Mouse (Mus musculus): ENCODE measurements around the gene Tspan10. TPM values are rescaled to one million over a fixed set of nuclear protein-coding genes. Genes with fewer than 3 reads are reported as not detected.
"Not testable (repeated sequence)": the region's sequence is repeated elsewhere in the genome, so short reads cannot be mapped to it uniquely, and the experiment has no call there.

The Tspan10 gene
- polyA plus RNA-seq (2016; fragmentation: Nextera tagmentation; extraction: Ambion mirVana): not detected in 2 replicates

- no peak for ATAC-seq (ENCODE audit: low FRiP score)
- no peaks in the 10 kb centered on the region for H3K27me3 ChIP-seq
- H3K4me2 ChIP-seq (replicated peaks): no peak within 1 kb of the TSS
- no peaks in the 10 kb centered on the region for H3K9me3 ChIP-seq (replicated peaks)
- H3K27ac ChIP-seq: no peak within 1 kb of the TSS
- no peaks in the 10 kb centered on the region for H3K36me3 ChIP-seq
- WGBS: 95% methylated on average over 3 of the region's 3 CpGs
- H3K9ac ChIP-seq: no peak within 1 kb of the TSS; the same call in 1 of the 2 replicates
- H3K4me3 ChIP-seq: no peak within 1 kb of the TSS
- H3K4me1 ChIP-seq: no peaks in the 10 kb centered on the region
These were observed at the start of gene Tspan10 for GRCm38 (mm10) chr11:120442344-120442743. Tspan10 (plus strand) TSS chr11:120442644.

GRCm38 (mm10) chr11:120395661-120396060, 46.8 kb upstream of the Tspan10 start:
- no peaks in the 10 kb centered on the region for H3K9me3 ChIP-seq (replicated peaks)
- no peaks in the 10 kb centered on the region for H3K27me3 ChIP-seq
- H3K4me3 ChIP-seq: no peak overlapping the region
- no peak for ATAC-seq (ENCODE audit: low FRiP score)
- 87% methylated on average over 4 of the region's 4 CpGs for WGBS
- no peak overlapping the region for H3K4me2 ChIP-seq (replicated peaks)
- H3K27ac ChIP-seq: no peak overlapping the region
- no peaks in the 10 kb centered on the region for H3K4me1 ChIP-seq
- H3K9ac ChIP-seq: no peak overlapping the region
- H3K36me3 ChIP-seq: peaks cover 61% of the 10 kb centered on the region

- Histone ChIP-seq H3K27me3 (no peaks in the 10 kb centered on the region), H3K27ac (no peak overlapping the region), H3K4me1 (no peaks in the 10 kb centered on the region), H3K36me3 (peaks cover 72% of the 10 kb centered on the region), H3K4me3 (no peak overlapping the region), H3K9ac (no peak overlapping the region), H3K9me3 (replicated peaks) (no peaks in the 10 kb centered on the region), H3K4me2 (replicated peaks) (no peak overlapping the region)
- no peak for ATAC-seq (ENCODE audit: low FRiP score)
- 73% methylated on average over 2 of the region's 2 CpGs for WGBS
These were observed 44.8 kb upstream of the Tspan10 start for GRCm38 (mm10) chr11:120397602-120398001.

GRCm38 (mm10) chr11:120399319-120399718, 43.1 kb upstream of the Tspan10 start:
- WGBS: 96% methylated on average over 2 of the region's 2 CpGs
- H3K36me3 ChIP-seq: peaks cover 73% of the 10 kb centered on the region
- H3K4me3 ChIP-seq: no peak overlapping the region
- no peak overlapping the region for H3K9ac ChIP-seq
- H3K4me1 ChIP-seq: no peaks in the 10 kb centered on the region
- H3K4me2 ChIP-seq (replicated peaks): no peak overlapping the region
- H3K9me3 ChIP-seq (replicated peaks): no peaks in the 10 kb centered on the region
- H3K27ac ChIP-seq: no peak overlapping the region
- ATAC-seq (ENCODE audit: low FRiP score): no peak
- H3K27me3 ChIP-seq: no peaks in the 10 kb centered on the region

GRCm38 (mm10) chr11:120404814-120405213, 37.6 kb upstream of the Tspan10 start:
- H3K27ac ChIP-seq: no peak overlapping the region
- no peak for ATAC-seq (ENCODE audit: low FRiP score)
- no peak overlapping the region for H3K9ac ChIP-seq
- H3K4me2 ChIP-seq (replicated peaks): no peak overlapping the region
- peaks cover 96% of the 10 kb centered on the region for H3K36me3 ChIP-seq
- no peaks in the 10 kb centered on the region for H3K9me3 ChIP-seq (replicated peaks)
- H3K4me3 ChIP-seq: no peak overlapping the region
- no peaks in the 10 kb centered on the region for H3K27me3 ChIP-seq
- WGBS: 100% methylated on average over 1 of the region's 1 CpGs
- no peaks in the 10 kb centered on the region for H3K4me1 ChIP-seq

GRCm38 (mm10) chr11:120405867-120406266, 36.6 kb upstream of the Tspan10 start:
- peaks cover 96% of the 10 kb centered on the region for H3K36me3 ChIP-seq
- no peaks in the 10 kb centered on the region for H3K4me1 ChIP-seq
- H3K4me2 ChIP-seq (replicated peaks): no peak overlapping the region
- H3K27ac ChIP-seq: no peak overlapping the region
- no peaks in the 10 kb centered on the region for H3K9me3 ChIP-seq (replicated peaks)
- 96% methylated on average over 3 of the region's 3 CpGs for WGBS
- no peak for ATAC-seq (ENCODE audit: low FRiP score)
- H3K9ac ChIP-seq: no peak overlapping the region
- no peak overlapping the region for H3K4me3 ChIP-seq
- H3K27me3 ChIP-seq: no peaks in the 10 kb centered on the region

- Histone ChIP-seq H3K27ac (no peak overlapping the region), H3K36me3 (peaks cover 96% of the 10 kb centered on the region), H3K4me2 (replicated peaks) (no peak overlapping the region), H3K9me3 (replicated peaks) (no peaks in the 10 kb centered on the region), H3K4me3 (no peak overlapping the region), H3K4me1 (no peaks in the 10 kb centered on the region), H3K9ac (no peak overlapping the region), H3K27me3 (no peaks in the 10 kb centered on the region)
- 88% methylated on average over 1 of the region's 1 CpGs for WGBS
- no peak for ATAC-seq (ENCODE audit: low FRiP score)
These were observed 36.0 kb upstream of the Tspan10 start for GRCm38 (mm10) chr11:120406445-120406844.

- not testable (repeated sequence) for H3K9me3 ChIP-seq (replicated peaks); H3K4me1 ChIP-seq; ATAC-seq (ENCODE audit: low FRiP score); H3K9ac ChIP-seq; H3K4me2 ChIP-seq (replicated peaks); H3K4me3 ChIP-seq; H3K27ac ChIP-seq; H3K27me3 ChIP-seq
- WGBS: 97% methylated on average over 7 of the region's 10 CpGs
- peaks cover 92% of the 10 kb centered on the region for H3K36me3 ChIP-seq
These were observed 28.8 kb upstream of the Tspan10 start for GRCm38 (mm10) chr11:120413621-120414020.

- no peak for ATAC-seq (ENCODE audit: low FRiP score)
- Histone ChIP-seq H3K9ac (no peak overlapping the region), H3K4me2 (replicated peaks) (no peak overlapping the region), H3K27ac (no peak overlapping the region), H3K27me3 (no peaks in the 10 kb centered on the region), H3K4me1 (no peaks in the 10 kb centered on the region), H3K36me3 (peaks cover 90% of the 10 kb centered on the region), H3K9me3 (replicated peaks) (no peaks in the 10 kb centered on the region), H3K4me3 (no peak overlapping the region)
- 97% methylated on average over 7 of the region's 7 CpGs for WGBS
These were observed 24.6 kb upstream of the Tspan10 start for GRCm38 (mm10) chr11:120417852-120418251.

- 100% methylated on average over 1 of the region's 1 CpGs for WGBS
- ATAC-seq (ENCODE audit: low FRiP score): no peak
- no peaks in the 10 kb centered on the region for H3K9me3 ChIP-seq (replicated peaks)
- H3K27ac ChIP-seq: no peak overlapping the region
- H3K4me3 ChIP-seq: no peak overlapping the region
- H3K27me3 ChIP-seq: no peaks in the 10 kb centered on the region
- H3K9ac ChIP-seq: no peak overlapping the region
- no peak overlapping the region for H3K4me2 ChIP-seq (replicated peaks)
- no peaks in the 10 kb centered on the region for H3K4me1 ChIP-seq
- H3K36me3 ChIP-seq: peaks cover 85% of the 10 kb centered on the region
These were observed 23.9 kb upstream of the Tspan10 start for GRCm38 (mm10) chr11:120418592-120418991.

- 94% methylated on average over 13 of the region's 13 CpGs for WGBS
- Histone ChIP-seq H3K27me3 (no peaks in the 10 kb centered on the region), H3K36me3 (peaks cover 75% of the 10 kb centered on the region), H3K4me2 (replicated peaks) (no peak overlapping the region), H3K9me3 (replicated peaks) (no peaks in the 10 kb centered on the region), H3K27ac (no peak overlapping the region), H3K4me3 (no peak overlapping the region), H3K9ac (no peak overlapping the region), H3K4me1 (no peaks in the 10 kb centered on the region)
- ATAC-seq (ENCODE audit: low FRiP score): no peak
These were observed 19.5 kb upstream of the Tspan10 start for GRCm38 (mm10) chr11:120422651-120423568.

GRCm38 (mm10) chr11:120423569-120424295, 18.7 kb upstream of the Tspan10 start:
- H3K36me3 ChIP-seq: peaks cover 75% of the 10 kb centered on the region
- 77% methylated on average over 9 of the region's 9 CpGs for WGBS
- H3K9me3 ChIP-seq (replicated peaks): no peaks in the 10 kb centered on the region
- no peak overlapping the region for H3K4me3 ChIP-seq
- no peak overlapping the region for H3K9ac ChIP-seq
- no peak overlapping the region for H3K27ac ChIP-seq
- H3K4me1 ChIP-seq: no peaks in the 10 kb centered on the region
- no peaks in the 10 kb centered on the region for H3K27me3 ChIP-seq
- ATAC-seq (ENCODE audit: low FRiP score): no peak
- no peak overlapping the region for H3K4me2 ChIP-seq (replicated peaks)
